Mouse (Mus musculus): ENCODE measurements at regions not wholly inside any gene's neighbourhood (a gene's known extent, or its start where the extent isn't known, plus 50 kb on each side); places are given as distances from the start of the nearest gene placed in this dataset.

DNA sequence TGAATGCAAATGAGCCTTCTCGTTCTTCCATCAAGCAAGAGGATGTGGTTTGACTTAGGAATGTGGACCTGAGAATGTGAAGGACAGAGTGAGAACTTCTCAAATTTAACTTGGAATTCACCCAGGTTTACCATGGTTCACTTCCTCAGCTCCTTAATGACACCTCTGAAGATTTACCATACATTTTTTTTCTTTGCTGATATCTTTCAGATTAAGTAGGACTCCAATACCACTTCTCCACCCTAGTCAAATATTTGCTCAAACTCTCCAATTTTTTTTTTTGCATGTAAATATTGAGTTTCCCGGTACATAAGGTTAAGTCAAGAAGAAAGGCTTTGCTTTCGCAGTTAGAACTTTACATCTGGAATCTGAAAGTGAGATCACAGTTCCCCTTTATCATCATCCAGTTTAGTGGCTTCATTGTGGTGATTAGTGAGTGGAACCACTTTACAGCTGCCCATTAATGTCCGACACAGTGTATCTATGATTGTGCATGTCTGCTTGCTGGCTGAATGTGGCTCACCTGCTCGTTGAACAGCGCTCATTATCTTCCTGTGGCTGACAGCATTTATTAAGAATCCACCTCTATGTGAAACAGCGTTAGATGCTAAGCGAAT lies 446.0 kb upstream of the Adam34 start:
- no peaks in the 10 kb centered on the region for H3K36me3 ChIP-seq
- 0 out of 2 replicates have a peak, but pooled peaks cover 2% of the 10 kb centered on the region for H3K4me1 ChIP-seq
- H3K9ac ChIP-seq = no peak overlapping the region
- 51% methylated on average over 8 of the region's 8 CpGs for WGBS
- no peak overlapping the region for H3K4me2 ChIP-seq (replicated peaks)
- no peak for ATAC-seq (ENCODE audit: low FRiP score, low read depth)
- H3K27me3 ChIP-seq = no peaks in the 10 kb centered on the region
- H3K27ac ChIP-seq = no peak overlapping the region
- H3K9me3 ChIP-seq = peaks cover 3% of the 10 kb centered on the region; the same call in 1 of the 2 replicates
- no peak overlapping the region for H3K4me3 ChIP-seq

- Histone ChIP-seq H3K27me3 (no peaks in the 10 kb centered on the region), H3K27ac (no peak overlapping the region), H3K4me3 (no peak overlapping the region), H3K4me1 (no peaks in the 10 kb centered on the region), H3K4me2 (replicated peaks) (no peak overlapping the region), H3K9me3 (no peaks in the 10 kb centered on the region), H3K36me3 (no peaks in the 10 kb centered on the region), H3K9ac (no peak overlapping the region)
- WGBS = 32% methylated on average over 6 of the region's 6 CpGs
- no peak for ATAC-seq (ENCODE audit: low FRiP score, low read depth)
These were observed 455.3 kb upstream of the Adam34 start for GRCm38 (mm10) chr8:44165115-44165514.

DNA sequence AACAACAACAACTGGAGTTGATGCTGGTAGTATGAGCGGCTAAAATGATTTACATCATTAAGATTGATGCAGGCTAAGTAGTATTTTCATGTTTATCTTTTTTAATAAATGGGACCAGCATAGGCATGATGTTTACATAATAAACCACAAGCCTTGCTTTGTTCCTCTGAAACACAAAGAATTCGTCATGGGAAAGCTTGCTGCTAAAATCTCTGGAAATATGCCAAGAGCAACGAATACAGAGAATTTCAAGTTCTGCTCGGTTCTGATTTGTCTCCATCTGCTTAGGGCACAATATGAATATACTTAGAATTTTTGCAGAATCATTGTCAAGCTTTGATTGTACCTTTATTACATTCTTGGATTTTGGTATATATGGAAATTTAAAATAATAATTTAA lies 467.2 kb upstream of the Adam34 start:
- WGBS = 51% methylated on average over 4 of the region's 4 CpGs
- Histone ChIP-seq H3K9ac (no peak overlapping the region), H3K4me1 (no peaks in the 10 kb centered on the region), H3K4me3 (no peak overlapping the region), H3K36me3 (no peaks in the 10 kb centered on the region), H3K9me3 (no peaks in the 10 kb centered on the region), H3K4me2 (replicated peaks) (no peak overlapping the region), H3K27ac (no peak overlapping the region), H3K27me3 (no peaks in the 10 kb centered on the region)
- no peak for ATAC-seq (ENCODE audit: low FRiP score, low read depth)

DNA sequence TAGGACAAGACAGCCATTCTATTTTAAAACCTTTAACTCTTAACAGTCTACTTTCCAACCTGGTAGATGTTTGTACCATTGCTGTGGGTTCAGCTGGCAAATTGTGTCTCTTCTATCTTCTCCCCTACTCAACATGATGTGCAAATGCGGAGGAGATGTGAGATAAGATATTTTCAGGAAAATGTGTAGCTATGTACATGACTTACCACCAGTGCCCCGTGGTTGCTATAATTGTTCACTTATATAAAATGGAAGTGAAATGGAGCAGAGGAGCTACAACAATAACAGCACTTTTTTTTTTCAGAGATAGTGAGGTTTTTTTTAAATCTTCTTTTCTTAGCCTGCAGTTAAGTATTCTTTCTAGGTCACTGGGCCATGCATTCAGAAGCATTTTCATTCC lies 492.4 kb upstream of the Adam34 start:
- Histone ChIP-seq H3K4me3 (no peak overlapping the region), H3K4me1 (no peaks in the 10 kb centered on the region), H3K27me3 (no peaks in the 10 kb centered on the region), H3K27ac (no peak overlapping the region), H3K4me2 (replicated peaks) (no peak overlapping the region), H3K9ac (no peak overlapping the region), H3K36me3 (no peaks in the 10 kb centered on the region), H3K9me3 (no peaks in the 10 kb centered on the region)
- 94% methylated on average over 2 of the region's 2 CpGs for WGBS
- no peak for ATAC-seq (ENCODE audit: low FRiP score, low read depth)

DNA sequence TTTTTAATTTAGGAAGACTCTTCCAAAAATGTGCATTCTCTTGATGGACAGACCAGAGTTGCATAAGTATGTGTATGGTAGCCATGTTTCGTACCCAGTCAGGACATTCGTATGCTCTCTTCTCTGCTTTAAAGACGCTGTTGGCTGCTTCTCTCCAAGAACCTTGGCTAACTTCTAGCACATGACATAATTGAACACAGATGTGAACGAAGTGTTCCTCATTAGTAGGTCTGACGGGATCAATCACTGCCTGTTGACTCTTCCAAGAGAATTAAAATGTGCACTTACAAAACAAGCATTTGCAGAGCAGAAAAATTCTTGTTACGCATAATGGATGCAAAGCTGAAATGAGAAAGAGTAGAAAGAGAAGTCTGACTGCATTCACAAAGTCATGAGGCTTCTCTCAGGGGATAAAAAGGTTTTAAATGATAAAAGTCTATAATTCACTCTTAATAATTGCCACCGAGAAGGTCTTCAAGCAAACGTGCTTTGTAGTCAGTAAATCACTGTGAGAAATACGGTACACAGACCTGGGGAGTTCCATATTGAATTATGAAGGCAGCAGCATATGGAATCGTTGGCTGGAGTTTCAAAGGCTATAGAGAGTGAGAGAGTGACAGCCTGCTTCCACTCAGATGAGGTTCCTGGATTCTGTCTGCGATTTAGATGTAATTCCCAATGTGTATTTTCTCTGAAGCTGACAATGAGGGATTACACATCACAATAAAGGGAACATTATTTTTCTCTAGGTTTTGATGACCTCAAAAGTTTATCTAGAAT lies 496.7 kb upstream of the Adam34 start:
- no peak overlapping the region for H3K9ac ChIP-seq
- no peaks in the 10 kb centered on the region for H3K27me3 ChIP-seq
- WGBS = 20% methylated on average over 11 of the region's 11 CpGs
- ATAC-seq (ENCODE audit: low FRiP score, low read depth) = no peak
- no peaks in the 10 kb centered on the region for H3K36me3 ChIP-seq
- no peak overlapping the region for H3K4me2 ChIP-seq (replicated peaks)
- no peaks in the 10 kb centered on the region for H3K9me3 ChIP-seq
- no peak overlapping the region for H3K27ac ChIP-seq
- no peaks in the 10 kb centered on the region for H3K4me1 ChIP-seq
- H3K4me3 ChIP-seq = no peak overlapping the region

GRCm38 (mm10) chr8:44222346-44222745 lies 512.5 kb upstream of the Adam34 start:
- H3K27ac ChIP-seq = no peak overlapping the region
- H3K4me2 ChIP-seq (replicated peaks) = no peak overlapping the region
- H3K4me1 ChIP-seq = no peaks in the 10 kb centered on the region
- no peaks in the 10 kb centered on the region for H3K27me3 ChIP-seq
- no peaks in the 10 kb centered on the region for H3K9me3 ChIP-seq
- peak; percentile 24; the same call in 1 of the 2 replicates for ATAC-seq (ENCODE audit: low FRiP score, low read depth)
- WGBS = 19% methylated on average over 1 of the region's 1 CpGs
- H3K36me3 ChIP-seq = no peaks in the 10 kb centered on the region
- no peak overlapping the region for H3K9ac ChIP-seq
- H3K4me3 ChIP-seq = no peak overlapping the region

GRCm38 (mm10) chr8:44252393-44252792 lies 542.5 kb upstream of the Adam34 start:
- H3K4me1 ChIP-seq = 0 out of 2 replicates have a peak, but pooled peaks cover 4% of the 10 kb centered on the region
- no peaks in the 10 kb centered on the region for H3K27me3 ChIP-seq
- no peak for ATAC-seq (ENCODE audit: low FRiP score, low read depth)
- H3K4me2 ChIP-seq (replicated peaks) = no peak overlapping the region
- WGBS = 78% methylated on average over 3 of the region's 3 CpGs
- no peak overlapping the region for H3K4me3 ChIP-seq
- no peaks in the 10 kb centered on the region for H3K9me3 ChIP-seq
- no peak overlapping the region for H3K9ac ChIP-seq
- H3K36me3 ChIP-seq = no peaks in the 10 kb centered on the region
- H3K27ac ChIP-seq = no peak overlapping the region

GRCm38 (mm10) chr8:44257051-44257450 lies 547.2 kb upstream of the Adam34 start:
- H3K27ac ChIP-seq = no peak overlapping the region
- no peaks in the 10 kb centered on the region for H3K27me3 ChIP-seq
- no peak for ATAC-seq (ENCODE audit: low FRiP score, low read depth)
- H3K4me2 ChIP-seq (replicated peaks) = no peak overlapping the region
- whole genome bisulfite sequencing = 11% methylated on average over 6 of the region's 6 CpGs
- H3K4me3 ChIP-seq = no peak overlapping the region
- peaks cover 8% of the 10 kb centered on the region; the same call in 1 of the 2 replicates for H3K4me1 ChIP-seq
- H3K36me3 ChIP-seq = no peaks in the 10 kb centered on the region
- no peaks in the 10 kb centered on the region for H3K9me3 ChIP-seq
- H3K9ac ChIP-seq = no peak overlapping the region

- 32% methylated on average over 4 of the region's 4 CpGs for WGBS
- ATAC-seq (ENCODE audit: low FRiP score, low read depth) = no peak; the same call in 1 of the 2 replicates
- Histone ChIP-seq H3K4me3 (no peak overlapping the region), H3K27ac (no peak overlapping the region; the same call in 1 of the 2 replicates), H3K9me3 (no peaks in the 10 kb centered on the region), H3K9ac (no peak overlapping the region), H3K27me3 (no peaks in the 10 kb centered on the region), H3K36me3 (no peaks in the 10 kb centered on the region), H3K4me1 (peaks cover 8% of the 10 kb centered on the region; the same call in 1 of the 2 replicates), H3K4me2 (replicated peaks) (no peak overlapping the region)
These were observed 551.2 kb upstream of the Adam34 start for GRCm38 (mm10) chr8:44261039-44261438.

- Histone ChIP-seq H3K4me1 (peaks cover 5% of the 10 kb centered on the region; the same call in 1 of the 2 replicates), H3K9ac (no peak overlapping the region), H3K4me2 (replicated peaks) (no peak overlapping the region), H3K36me3 (no peaks in the 10 kb centered on the region), H3K27me3 (no peaks in the 10 kb centered on the region), H3K4me3 (no peak overlapping the region), H3K27ac (no peak overlapping the region), H3K9me3 (no peaks in the 10 kb centered on the region)
- WGBS = 20% methylated on average over 4 of the region's 4 CpGs
- no peak for ATAC-seq (ENCODE audit: low FRiP score, low read depth)
These were observed 563.5 kb upstream of the Adam34 start for GRCm38 (mm10) chr8:44273300-44273699.

- no peak overlapping the region for H3K4me3 ChIP-seq
- no peak overlapping the region for H3K4me2 ChIP-seq (replicated peaks)
- H3K9me3 ChIP-seq = no peaks in the 10 kb centered on the region
- no peak overlapping the region for H3K9ac ChIP-seq
- ATAC-seq (ENCODE audit: low FRiP score, low read depth) = no peak
- H3K4me1 ChIP-seq = no peaks in the 10 kb centered on the region
- no peaks in the 10 kb centered on the region for H3K36me3 ChIP-seq
- H3K27me3 ChIP-seq = no peaks in the 10 kb centered on the region
- no peak overlapping the region for H3K27ac ChIP-seq
These were observed 608.4 kb upstream of the Adam34 start for GRCm38 (mm10) chr8:44318216-44318615.

- WGBS = 73% methylated on average over 6 of the region's 6 CpGs
- Histone ChIP-seq H3K36me3 (no peaks in the 10 kb centered on the region), H3K4me3 (no peak overlapping the region), H3K4me1 (no peaks in the 10 kb centered on the region), H3K4me2 (replicated peaks) (no peak overlapping the region), H3K27ac (no peak overlapping the region), H3K9me3 (no peaks in the 10 kb centered on the region), H3K9ac (no peak overlapping the region), H3K27me3 (no peaks in the 10 kb centered on the region)
- no peak for ATAC-seq (ENCODE audit: low FRiP score, low read depth)
These were observed 600.8 kb upstream of the Fat1 start for GRCm38 (mm10) chr8:44334323-44334993.
